Mouse (Mus musculus) neural tube, embryonic 11.5 days (tissue): ENCODE data around the gene Glmn. TPM values are rescaled to one million over a fixed set of nuclear protein-coding genes. Genes with fewer than 3 reads are reported as not detected.

Experiments used
- ATAC-seq: fragments of 200-750 bp; cut with Nextera tagmentation; 2 replicates; pipeline ENCODE4 v1.8.0; 2017; ENCODE audit warnings: moderate number of reproducible peaks, mild to moderate bottlenecking, moderate TSS enrichment, moderate library complexity; ENCODE audit not compliant: insufficient read depth, low FRiP score, low TSS enrichment
- DNase-seq: peaks from one replicate; pipeline ENCODE4 v3.0.0-alpha.2; 2015; ENCODE audit warnings: low spot score
- H3K27ac ChIP-seq: fragments of 300-500 bp; sonication (generic); 2 replicates; pipeline ENCODE4 v1.5.1; 2014; ENCODE audit warnings: low read depth, mild to moderate bottlenecking, low read length
- H3K27me3 ChIP-seq: fragments of 300-500 bp; sonication (generic); 2 replicates; pipeline ENCODE4 v1.6.1; 2014; ENCODE audit warnings: mild to moderate bottlenecking, low read length, mixed read lengths; ENCODE audit not compliant: control insufficient read depth, insufficient read depth
- H3K36me3 ChIP-seq: fragments of 300-500 bp; sonication (generic); 2 replicates; pipeline ENCODE4 v1.6.1; 2014; ENCODE audit warnings: mild to moderate bottlenecking, low read length, moderate library complexity, mixed read lengths; ENCODE audit not compliant: control insufficient read depth, insufficient read depth
- H3K4me1 ChIP-seq: fragments of 300-500 bp; sonication (generic); 2 replicates; pipeline ENCODE4 v1.6.1; 2014; ENCODE audit warnings: low read length, mixed read lengths; ENCODE audit not compliant: control insufficient read depth, insufficient read depth
- H3K4me2 ChIP-seq: fragments of 300-500 bp; sonication (generic); 2 replicates; pipeline ENCODE4 v1.6.1; 2014; ENCODE audit warnings: low read depth, mild to moderate bottlenecking, moderate library complexity
- H3K4me3 ChIP-seq: fragments of 300-500 bp; sonication (generic); 2 replicates; pipeline ENCODE4 v1.5.1; 2014; ENCODE audit warnings: low read depth, low read length
- H3K9ac ChIP-seq: fragments of 300-500 bp; sonication (generic); 2 replicates; pipeline ENCODE4 v1.6.1; 2014; ENCODE audit warnings: mild to moderate bottlenecking, low read length
- H3K9me3 ChIP-seq: fragments of 300-500 bp; sonication (generic); 2 replicates; pipeline ENCODE4 v1.6.1; 2016; ENCODE audit warnings: low read length; ENCODE audit not compliant: control insufficient read depth
- WGBS: fragments of 180-500 bp; shearing (Covaris S2); extraction: QIAGEN DNeasy Blood & Tissue Kit; methylation state at CpG from one replicate; pipeline ENCODE4 v1.1.7; 2014; 5-methylcytosine and 5-hydroxymethylcytosine counted together
- polyA plus RNA-seq: library from polyadenylated mRNA; unstranded; fragments of >200 nt; fragmentation: Nextera tagmentation; extraction: Ambion mirVana; gene quantifications from 2 replicates; pipeline ENCODE4 v1.2.1, GENCODE M21; 2014

Glmn gene
- polyA plus RNA-seq, 1 experiment from 2014 or later: 30.3 TPM

DNA sequence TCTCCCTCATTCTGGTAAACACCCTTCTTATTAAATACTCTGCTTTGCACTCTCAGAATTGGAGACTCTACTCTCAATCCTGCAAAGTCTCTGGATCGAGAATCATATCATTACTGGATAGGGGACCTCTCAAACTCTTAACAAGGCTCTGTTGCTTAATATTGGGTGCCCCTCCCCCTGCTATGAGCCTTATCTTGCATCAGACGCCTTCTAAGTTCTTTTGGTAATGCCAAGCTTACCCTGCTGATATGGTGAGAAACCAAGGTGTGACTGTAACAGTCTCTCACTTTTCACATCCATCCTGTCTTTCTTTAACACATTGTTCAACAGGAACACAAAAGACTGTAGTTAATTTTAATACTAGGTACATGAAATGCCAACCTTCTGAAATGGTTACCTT lies 64.1 kb downstream of the Glmn start:
- Histone ChIP-seq H3K4me2 (no peak overlapping the region), H3K36me3 (no peaks in the 10 kb centered on the region), H3K9me3 (no peaks in the 10 kb centered on the region), H3K27ac (no peak overlapping the region), H3K4me1 (no peaks in the 10 kb centered on the region), H3K4me3 (no peak overlapping the region), H3K9ac (no peak overlapping the region), H3K27me3 (no peaks in the 10 kb centered on the region)
- DNase-seq: no peak
- ATAC-seq: no peak
- WGBS: 75% methylated on average over 2 of the region's 2 CpGs

DNA sequence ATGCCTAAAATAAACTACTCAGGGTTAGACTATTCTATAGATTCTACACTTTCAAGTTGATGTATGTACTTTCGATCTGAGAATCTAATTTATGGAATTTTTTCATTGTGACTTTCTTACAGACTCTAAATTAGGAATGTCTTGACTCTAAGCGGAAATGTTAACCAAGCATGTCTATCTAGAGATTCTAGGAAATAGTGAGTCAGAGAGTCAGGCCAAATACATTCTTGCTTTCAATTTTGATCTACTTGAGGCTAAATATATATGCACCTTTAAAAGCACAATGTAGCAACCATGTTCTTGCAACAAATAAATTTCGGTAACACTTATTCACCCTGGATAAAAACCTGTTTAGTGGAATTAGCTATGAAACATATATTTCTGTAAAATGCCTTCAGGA lies 68.8 kb downstream of the Glmn start:
- DNase-seq: no peak
- no peak overlapping the region for H3K27ac ChIP-seq
- H3K9me3 ChIP-seq: no peaks in the 10 kb centered on the region
- no peaks in the 10 kb centered on the region for H3K4me1 ChIP-seq
- no peak overlapping the region for H3K4me2 ChIP-seq
- no peaks in the 10 kb centered on the region for H3K27me3 ChIP-seq
- 86% methylated on average over 3 of the region's 3 CpGs for WGBS
- H3K4me3 ChIP-seq: no peak overlapping the region
- H3K36me3 ChIP-seq: no peaks in the 10 kb centered on the region
- no peak for ATAC-seq
- no peak overlapping the region for H3K9ac ChIP-seq

- H3K27ac ChIP-seq: no peak overlapping the region
- H3K9me3 ChIP-seq: no peaks in the 10 kb centered on the region
- DNase-seq (no peak), ATAC-seq (no peak)
- H3K36me3 ChIP-seq: no peaks in the 10 kb centered on the region
- no peak overlapping the region for H3K4me2 ChIP-seq
- WGBS: 88% methylated on average over 10 of the region's 10 CpGs
- no peak overlapping the region for H3K9ac ChIP-seq
- H3K4me3 ChIP-seq: no peak overlapping the region
- no peaks in the 10 kb centered on the region for H3K4me1 ChIP-seq
- no peaks in the 10 kb centered on the region for H3K27me3 ChIP-seq
Observed at GRCm38 (mm10) chr5:107524281-107524680, 73.4 kb downstream of the Glmn start.

DNA sequence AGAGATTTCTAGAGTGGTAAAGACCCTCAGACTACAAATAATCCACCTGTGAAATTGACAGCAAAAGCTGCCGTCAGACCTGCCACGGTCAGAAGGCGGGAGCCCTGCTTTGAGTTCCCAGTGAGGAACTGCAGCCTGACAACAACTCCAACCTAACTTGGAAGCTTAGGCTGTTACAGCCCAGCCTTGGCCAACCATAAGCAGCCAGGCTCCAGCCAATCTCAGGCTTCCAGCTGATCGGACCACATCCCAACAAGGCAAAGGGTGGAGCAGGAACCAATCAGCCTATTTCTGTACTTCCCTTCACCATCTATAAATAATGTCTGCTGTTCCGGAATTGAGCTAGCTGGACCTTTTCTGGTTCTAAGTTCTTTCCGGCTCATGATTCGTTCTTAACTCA lies 75.8 kb downstream of the Glmn start:
- no peak for ATAC-seq
- no peak overlapping the region for H3K4me2 ChIP-seq
- H3K36me3 ChIP-seq: no peaks in the 10 kb centered on the region
- 90% methylated on average over 7 of the region's 7 CpGs for WGBS
- no peak overlapping the region for H3K9ac ChIP-seq
- H3K4me1 ChIP-seq: no peaks in the 10 kb centered on the region
- H3K27ac ChIP-seq: no peak overlapping the region
- no peaks in the 10 kb centered on the region for H3K27me3 ChIP-seq
- no peaks in the 10 kb centered on the region for H3K9me3 ChIP-seq
- DNase-seq: no peak
- no peak overlapping the region for H3K4me3 ChIP-seq

DNA sequence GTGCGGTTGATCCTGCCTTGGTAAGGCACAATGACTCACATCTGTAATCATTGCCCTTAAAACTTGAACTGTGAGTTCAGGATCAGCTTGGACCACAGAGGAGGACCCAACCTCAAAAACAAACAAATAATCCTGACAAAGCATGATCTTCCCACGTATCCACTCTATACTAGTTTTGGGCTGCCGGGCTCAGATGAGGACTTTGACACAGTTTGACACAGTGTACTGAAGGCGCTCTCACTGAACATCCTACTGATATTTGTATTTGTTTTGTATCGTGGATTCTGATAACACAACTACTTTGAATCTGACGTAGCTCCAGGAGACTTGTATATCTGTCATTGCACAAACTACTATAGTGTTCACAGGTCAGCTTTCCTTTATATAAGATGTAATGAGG lies 76.3 kb downstream of the Glmn start:
- no peaks in the 10 kb centered on the region for H3K4me1 ChIP-seq
- H3K4me3 ChIP-seq: no peak overlapping the region
- H3K9me3 ChIP-seq: no peaks in the 10 kb centered on the region
- WGBS: 91% methylated on average over 6 of the region's 6 CpGs
- no peaks in the 10 kb centered on the region for H3K36me3 ChIP-seq
- no peak for DNase-seq
- ATAC-seq: no peak
- H3K27me3 ChIP-seq: no peaks in the 10 kb centered on the region
- no peak overlapping the region for H3K27ac ChIP-seq
- H3K4me2 ChIP-seq: no peak overlapping the region
- no peak overlapping the region for H3K9ac ChIP-seq

DNA sequence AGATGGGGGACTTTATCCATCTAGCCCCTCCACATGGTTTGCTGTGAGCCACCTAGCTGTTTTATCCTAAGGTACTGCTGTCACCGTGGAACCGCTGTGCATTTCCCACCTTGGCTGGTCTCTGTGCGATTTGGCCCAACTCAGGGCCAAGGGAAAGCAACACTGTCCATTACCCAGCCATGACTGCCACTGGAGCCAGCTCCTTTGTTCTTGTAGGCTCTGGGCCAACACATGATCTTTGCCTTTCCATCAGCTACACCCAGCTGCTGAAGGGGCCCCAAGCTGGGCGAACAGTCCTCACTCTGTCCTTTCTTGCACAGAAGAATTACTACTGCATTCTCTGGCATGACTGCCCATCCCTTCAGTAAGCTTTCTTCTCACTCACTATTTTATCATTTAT lies 79.1 kb downstream of the Glmn start:
- Histone ChIP-seq H3K4me3 (no peak overlapping the region), H3K4me2 (no peak overlapping the region), H3K9ac (no peak overlapping the region), H3K4me1 (no peaks in the 10 kb centered on the region), H3K36me3 (no peaks in the 10 kb centered on the region), H3K9me3 (no peaks in the 10 kb centered on the region), H3K27me3 (no peaks in the 10 kb centered on the region), H3K27ac (no peak overlapping the region)
- no peak for DNase-seq
- no peak for ATAC-seq
- 92% methylated on average over 4 of the region's 4 CpGs for WGBS

DNA sequence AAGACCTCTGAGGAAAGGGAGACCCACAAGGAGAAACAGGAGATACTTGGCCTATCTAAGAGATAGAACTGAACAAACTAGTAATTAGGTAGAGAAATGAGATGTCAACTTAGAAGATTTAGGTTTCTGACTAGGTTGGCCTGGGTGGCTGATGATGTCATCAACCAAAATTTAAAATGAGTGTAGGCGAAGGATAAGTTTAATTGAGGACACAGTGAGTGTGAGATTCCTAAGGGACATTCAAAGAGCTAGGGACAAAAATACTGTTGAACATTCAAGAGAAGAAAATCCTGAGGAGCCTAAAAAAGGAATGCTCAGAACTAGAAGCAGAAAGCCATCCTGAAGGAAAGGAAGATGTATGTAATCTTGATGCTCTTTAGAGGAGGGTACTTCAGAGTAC lies 81.6 kb downstream of the Glmn start:
- H3K4me3 ChIP-seq: no peak overlapping the region
- DNase-seq (no peak), ATAC-seq (no peak)
- 90% methylated on average over 1 of the region's 1 CpGs for WGBS
- no peaks in the 10 kb centered on the region for H3K4me1 ChIP-seq
- H3K27ac ChIP-seq: no peak overlapping the region
- H3K36me3 ChIP-seq: no peaks in the 10 kb centered on the region
- no peak overlapping the region for H3K4me2 ChIP-seq
- no peaks in the 10 kb centered on the region for H3K27me3 ChIP-seq
- H3K9ac ChIP-seq: no peak overlapping the region
- H3K9me3 ChIP-seq: no peaks in the 10 kb centered on the region

- no peaks in the 10 kb centered on the region for H3K36me3 ChIP-seq
- ATAC-seq (no peak), DNase-seq (no peak)
- H3K27ac ChIP-seq: no peak overlapping the region
- no peak overlapping the region for H3K4me3 ChIP-seq
- H3K4me1 ChIP-seq: no peaks in the 10 kb centered on the region
- no peaks in the 10 kb centered on the region for H3K27me3 ChIP-seq
- no peaks in the 10 kb centered on the region for H3K9me3 ChIP-seq
- no peak overlapping the region for H3K4me2 ChIP-seq
- 95% methylated on average over 3 of the region's 3 CpGs for whole genome bisulfite sequencing
- H3K9ac ChIP-seq: no peak overlapping the region
Observed at GRCm38 (mm10) chr5:107515453-107515852, 82.2 kb downstream of the Glmn start.

GRCm38 (mm10) chr5:107513583-107513982 lies 84.1 kb downstream of the Glmn start:
- WGBS: 48% methylated on average over 7 of the region's 7 CpGs
- DNase-seq (peak; percentile 57), ATAC-seq (no peak)
- Histone ChIP-seq H3K4me1 (no peaks in the 10 kb centered on the region), H3K27me3 (no peaks in the 10 kb centered on the region), H3K27ac (no peak overlapping the region), H3K9me3 (no peaks in the 10 kb centered on the region), H3K4me2 (no peak overlapping the region), H3K36me3 (no peaks in the 10 kb centered on the region), H3K4me3 (no peak overlapping the region), H3K9ac (no peak overlapping the region)
